Mouse (Mus musculus): Measurements from ENCODE around the gene B4galt1. TPM values are rescaled to one million over a fixed set of nuclear protein-coding genes. Genes with fewer than 3 reads are reported as not detected.

Gene B4galt1
- polyA plus RNA-seq, 2 experiments: 14.3 to 30.3 TPM

DNA sequence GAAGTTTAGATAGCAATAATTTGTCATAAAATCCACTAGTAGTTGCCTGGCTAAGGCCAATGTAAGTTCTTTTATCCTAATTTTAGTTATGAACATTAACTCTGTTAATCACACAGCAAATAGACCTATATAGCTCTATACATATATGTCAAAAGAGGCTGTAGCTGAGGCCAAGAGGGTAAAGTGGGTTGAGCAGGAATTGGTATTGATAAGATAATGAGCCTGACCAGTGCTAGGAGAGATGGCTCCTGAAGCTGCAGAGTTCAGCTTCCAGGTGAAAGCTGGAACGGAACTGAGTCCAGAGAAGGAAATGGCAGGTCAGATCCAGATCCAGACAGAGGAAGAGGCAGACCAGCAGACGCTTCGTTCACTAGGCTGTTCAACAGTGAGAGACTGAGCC, 9.5 kb upstream of the B4galt1 start:
- DNase-seq (ENCODE audit: low read depth in 3 of 3, low spot score in 3 of 3) (no peak), ATAC-seq (ENCODE audit: insufficient read depth) (peak; percentile 71; the same call in 1 of the 2 replicates)
- TF ChIP-seq CTCF (IDR thresholded peaks at IDR 0.05; ENCODE audit: low read depth): no peak
- TF ChIP-seq EP300 (IDR thresholded peaks at IDR 0.05; ENCODE audit: low read depth): no peak
- peak overlapping the region; percentile 19 for H3K4me2 ChIP-seq (ENCODE audit: low read depth)
- H3K27me3 ChIP-seq (ENCODE audit: control insufficient read depth, insufficient read depth, low read length): no peaks in the 10 kb centered on the region
- no peaks in the 10 kb centered on the region for H3K36me3 ChIP-seq (replicated peaks; ENCODE audit: control insufficient read depth, insufficient read depth, low read depth)
- peaks cover 9 to 11% of the 10 kb centered on the region in 2 experiments for H3K4me1 ChIP-seq (replicated peaks; ENCODE audit: control insufficient read depth in 2 of 2, insufficient read depth in 2 of 2, low read length in 1 of 2)
- no peak overlapping the region for H3K27ac ChIP-seq
- H3K9me3 ChIP-seq (ENCODE audit: control insufficient read depth, low read length): no peaks in the 10 kb centered on the region
- H3K4me3 ChIP-seq (ENCODE audit: insufficient read depth in 1 of 2, low read depth in 2 of 2, low read length in 2 of 2): no peak overlapping the region
- H3K9ac ChIP-seq (replicated peaks): peak overlapping the region; percentile 25; the same call in 1 of the 2 replicates
- WGBS (ENCODE audit: insufficient replicate concordance): 19% methylated on average over 3 of the region's 3 CpGs

DNA sequence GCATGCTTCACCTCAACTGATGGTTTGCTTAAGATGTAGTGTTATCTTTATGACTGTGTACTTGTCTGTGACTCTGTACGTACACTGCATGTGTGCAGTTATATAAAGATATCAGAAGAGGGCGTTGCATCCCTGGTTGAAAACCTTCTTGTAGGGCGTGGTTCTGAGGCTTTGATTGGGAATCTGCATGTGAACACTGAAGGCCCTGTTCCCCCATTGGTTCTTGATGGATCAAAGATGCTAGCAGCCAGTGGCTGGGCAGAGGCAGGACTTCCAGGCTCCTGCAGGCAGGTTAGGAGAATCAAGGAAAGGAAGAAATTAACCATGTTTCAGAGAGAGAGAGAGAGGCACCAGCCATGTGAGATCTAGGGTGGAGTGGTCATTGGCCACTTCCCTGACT, 7.3 kb upstream of the B4galt1 start:
- no peak for DNase-seq (ENCODE audit: low read depth in 3 of 3, low spot score in 3 of 3)
- 60% methylated on average over 3 of the region's 3 CpGs for WGBS (ENCODE audit: insufficient replicate concordance)
- H3K4me2 ChIP-seq (ENCODE audit: low read depth): no peak overlapping the region

DNA sequence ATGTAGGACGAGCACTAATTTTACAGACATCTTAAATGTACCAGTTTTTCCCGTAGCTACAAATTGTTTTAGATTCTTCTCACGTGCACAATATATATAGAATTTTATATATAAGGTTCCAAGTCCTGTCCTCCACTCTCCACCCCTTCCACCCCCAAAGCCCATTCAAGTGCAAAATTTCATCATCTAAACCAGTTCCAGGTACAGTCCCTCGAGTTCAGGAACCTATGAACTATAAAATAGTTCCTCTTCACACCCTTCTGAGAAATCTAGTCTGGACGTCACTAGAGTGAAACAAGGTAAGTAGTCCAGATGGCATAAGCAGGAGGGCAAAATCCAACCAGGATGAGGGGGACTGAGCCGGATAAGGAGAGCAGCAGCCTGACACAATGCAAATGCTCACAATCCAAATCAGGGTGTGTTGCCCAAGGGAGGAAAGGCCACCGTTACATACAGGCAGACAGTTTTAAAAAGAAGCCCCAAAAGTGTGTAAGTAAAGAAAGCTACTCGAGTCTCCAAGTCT, 4.1 kb upstream of the B4galt1 start:
- ATAC-seq (ENCODE audit: insufficient read depth) (no peak), DNase-seq (ENCODE audit: low read depth in 3 of 3, low spot score in 3 of 3) (no peak)
- Histone ChIP-seq H3K9ac (replicated peaks) (no peak overlapping the region), H3K4me2 (ENCODE audit: low read depth) (no peak overlapping the region), H3K4me1 (replicated peaks; ENCODE audit: control insufficient read depth in 2 of 2, insufficient read depth in 2 of 2, low read length in 1 of 2) (peaks cover 13 to 15% of the 10 kb centered on the region in 2 experiments), H3K36me3 (replicated peaks; ENCODE audit: control insufficient read depth, insufficient read depth, low read depth) (no peaks in the 10 kb centered on the region), H3K9me3 (ENCODE audit: control insufficient read depth, low read length) (no peaks in the 10 kb centered on the region), H3K27me3 (ENCODE audit: control insufficient read depth, insufficient read depth, low read length) (no peaks in the 10 kb centered on the region), H3K27ac (no peak overlapping the region), H3K4me3 (ENCODE audit: insufficient read depth in 1 of 2, low read depth in 2 of 2, low read length in 2 of 2) (no peak overlapping the region)
- WGBS (ENCODE audit: insufficient replicate concordance): 57% methylated on average over 8 of the region's 8 CpGs
- TF ChIP-seq CTCF (IDR thresholded peaks at IDR 0.05; ENCODE audit: low read depth): no peak
- TF ChIP-seq EP300 (IDR thresholded peaks at IDR 0.05; ENCODE audit: low read depth): no peak

More for the DNA sequence above, 7.3 kb upstream of the B4galt1 start:
- no peak overlapping the region for H3K9ac ChIP-seq (replicated peaks)
- no peak overlapping the region for H3K4me3 ChIP-seq (ENCODE audit: insufficient read depth in 1 of 2, low read depth in 2 of 2, low read length in 2 of 2)
- no peak overlapping the region for H3K27ac ChIP-seq
- no peak for ATAC-seq (ENCODE audit: insufficient read depth)
- H3K4me1 ChIP-seq (replicated peaks; ENCODE audit: control insufficient read depth in 2 of 2, insufficient read depth in 2 of 2, low read length in 1 of 2): peaks cover 9 to 11% of the 10 kb centered on the region in 2 experiments
- H3K9me3 ChIP-seq (ENCODE audit: control insufficient read depth, low read length): no peaks in the 10 kb centered on the region
- no peak for TF ChIP-seq CTCF (IDR thresholded peaks at IDR 0.05; ENCODE audit: low read depth)
- TF ChIP-seq EP300 (IDR thresholded peaks at IDR 0.05; ENCODE audit: low read depth): no peak
- H3K27me3 ChIP-seq (ENCODE audit: control insufficient read depth, insufficient read depth, low read length): no peaks in the 10 kb centered on the region
- H3K36me3 ChIP-seq (replicated peaks; ENCODE audit: control insufficient read depth, insufficient read depth, low read depth): no peaks in the 10 kb centered on the region

DNA sequence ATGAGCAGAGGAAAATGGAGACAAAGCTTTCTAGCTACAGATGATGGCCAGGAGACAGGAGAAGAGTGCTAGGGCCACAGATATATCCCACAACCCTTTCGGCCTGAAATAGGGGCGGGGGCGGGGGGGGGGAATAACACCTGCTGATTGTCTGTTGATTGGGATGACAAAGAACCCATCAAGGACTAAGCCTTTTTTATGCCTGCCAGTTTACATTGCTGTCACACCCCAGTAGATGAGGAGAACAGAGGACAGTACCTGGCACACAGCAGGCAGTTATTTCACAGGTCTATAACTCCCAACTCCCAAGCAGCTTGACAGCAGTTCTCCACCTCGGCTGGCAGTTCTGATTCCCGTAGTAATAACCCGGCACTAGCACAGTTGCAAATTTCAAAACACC, 2.8 kb upstream of the B4galt1 start:
- 64% methylated on average over 6 of the region's 6 CpGs for WGBS (ENCODE audit: insufficient replicate concordance)
- Histone ChIP-seq H3K9ac (replicated peaks) (no peak overlapping the region), H3K27me3 (ENCODE audit: control insufficient read depth, insufficient read depth, low read length) (no peaks in the 10 kb centered on the region), H3K27ac (no peak overlapping the region), H3K36me3 (replicated peaks; ENCODE audit: control insufficient read depth, insufficient read depth, low read depth) (no peaks in the 10 kb centered on the region), H3K4me3 (ENCODE audit: insufficient read depth in 1 of 2, low read depth in 2 of 2, low read length in 2 of 2) (no peak overlapping the region), H3K9me3 (ENCODE audit: control insufficient read depth, low read length) (no peaks in the 10 kb centered on the region), H3K4me1 (replicated peaks; ENCODE audit: control insufficient read depth in 2 of 2, insufficient read depth in 2 of 2, low read length in 1 of 2) (peaks cover 13 to 14% of the 10 kb centered on the region in 2 experiments), H3K4me2 (ENCODE audit: low read depth) (no peak overlapping the region)
- ATAC-seq (ENCODE audit: insufficient read depth) (no peak), DNase-seq (ENCODE audit: low read depth in 3 of 3, low spot score in 3 of 3) (no peak)
- TF ChIP-seq CTCF (IDR thresholded peaks at IDR 0.05; ENCODE audit: low read depth) (no peak), EP300 (IDR thresholded peaks at IDR 0.05; ENCODE audit: low read depth) (no peak)

DNA sequence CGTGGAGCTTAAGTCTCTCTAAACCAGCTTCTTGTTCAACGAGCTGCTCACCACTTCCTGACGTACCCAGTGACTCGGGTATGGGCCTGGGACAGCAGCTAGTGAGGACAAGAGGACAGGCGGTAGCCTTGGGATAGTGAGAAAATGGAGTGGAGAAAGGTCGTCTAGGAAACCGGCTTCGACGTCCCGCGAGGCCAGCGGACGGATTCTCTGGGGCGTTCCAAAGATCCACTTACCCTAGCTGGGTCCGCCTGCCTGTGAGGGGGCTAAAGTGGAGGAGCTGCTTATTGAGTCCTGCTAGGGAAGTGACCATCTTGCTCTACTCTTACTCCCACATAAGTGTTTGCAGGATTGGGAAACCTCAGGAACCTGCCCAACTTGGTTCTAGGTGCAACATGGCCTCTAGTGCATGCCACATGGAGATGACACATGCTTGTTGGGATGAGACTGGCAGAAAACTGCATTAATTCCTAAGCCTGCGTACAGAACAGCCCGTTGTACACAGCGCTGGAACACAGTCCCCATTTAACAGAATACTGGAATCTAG, 655 bp upstream of the B4galt1 start:
- no peak for TF ChIP-seq CTCF (IDR thresholded peaks at IDR 0.05; ENCODE audit: low read depth)
- TF ChIP-seq EP300 (IDR thresholded peaks at IDR 0.05; ENCODE audit: low read depth): no peak
- H3K4me1 ChIP-seq (replicated peaks; ENCODE audit: control insufficient read depth in 2 of 2, insufficient read depth in 2 of 2, low read length in 1 of 2): peaks cover 29 to 32% of the 10 kb centered on the region in 2 experiments
- peak overlapping the region; percentile 22; the same call in 1 of the 2 replicates for H3K27ac ChIP-seq
- H3K4me3 ChIP-seq (ENCODE audit: insufficient read depth in 1 of 2, low read depth in 2 of 2, low read length in 2 of 2): peak overlapping the region; percentile 54 to 69
- peak overlapping the region; percentile 82 for H3K4me2 ChIP-seq (ENCODE audit: low read depth)
- no peak; the same call in 1 of the 2 replicates for ATAC-seq (ENCODE audit: insufficient read depth)
- no peaks in the 10 kb centered on the region for H3K27me3 ChIP-seq (ENCODE audit: control insufficient read depth, insufficient read depth, low read length)
- H3K9ac ChIP-seq (replicated peaks): peak overlapping the region; percentile 56
- DNase-seq (ENCODE audit: low read depth in 3 of 3, low spot score in 3 of 3): no peak
- no peaks in the 10 kb centered on the region for H3K9me3 ChIP-seq (ENCODE audit: control insufficient read depth, low read length)
- 17% methylated on average over 18 of the region's 18 CpGs for WGBS (ENCODE audit: insufficient replicate concordance)
- H3K36me3 ChIP-seq (replicated peaks; ENCODE audit: control insufficient read depth, insufficient read depth, low read depth): no peaks in the 10 kb centered on the region; the same call in 1 of the 2 replicates
